Mouse (Mus musculus) cerebellum, adult 2 months (tissue): Measurements from ENCODE around the gene Zp3.
A peak's percentile ranks its signal among the peaks of the same experiment; 100 is the strongest.

Experiments
- CTCF ChIP-seq: fragments of 200-500 bp; IDR thresholded peaks from 2 replicates; pipeline ENCODE4 v1.5.1; 2011; ENCODE audit warnings: low read depth, mild to moderate bottlenecking, control low read depth, low read length, moderate library complexity, borderline replicate concordance; ENCODE audit not compliant: insufficient read depth
- POLR2A ChIP-seq: fragments of 200-500 bp; IDR thresholded peaks from 2 replicates; pipeline ENCODE4 v1.6.1; 2011; ENCODE audit warnings: low read length, control low read depth, borderline replicate concordance; ENCODE audit not compliant: insufficient read depth

DNA sequence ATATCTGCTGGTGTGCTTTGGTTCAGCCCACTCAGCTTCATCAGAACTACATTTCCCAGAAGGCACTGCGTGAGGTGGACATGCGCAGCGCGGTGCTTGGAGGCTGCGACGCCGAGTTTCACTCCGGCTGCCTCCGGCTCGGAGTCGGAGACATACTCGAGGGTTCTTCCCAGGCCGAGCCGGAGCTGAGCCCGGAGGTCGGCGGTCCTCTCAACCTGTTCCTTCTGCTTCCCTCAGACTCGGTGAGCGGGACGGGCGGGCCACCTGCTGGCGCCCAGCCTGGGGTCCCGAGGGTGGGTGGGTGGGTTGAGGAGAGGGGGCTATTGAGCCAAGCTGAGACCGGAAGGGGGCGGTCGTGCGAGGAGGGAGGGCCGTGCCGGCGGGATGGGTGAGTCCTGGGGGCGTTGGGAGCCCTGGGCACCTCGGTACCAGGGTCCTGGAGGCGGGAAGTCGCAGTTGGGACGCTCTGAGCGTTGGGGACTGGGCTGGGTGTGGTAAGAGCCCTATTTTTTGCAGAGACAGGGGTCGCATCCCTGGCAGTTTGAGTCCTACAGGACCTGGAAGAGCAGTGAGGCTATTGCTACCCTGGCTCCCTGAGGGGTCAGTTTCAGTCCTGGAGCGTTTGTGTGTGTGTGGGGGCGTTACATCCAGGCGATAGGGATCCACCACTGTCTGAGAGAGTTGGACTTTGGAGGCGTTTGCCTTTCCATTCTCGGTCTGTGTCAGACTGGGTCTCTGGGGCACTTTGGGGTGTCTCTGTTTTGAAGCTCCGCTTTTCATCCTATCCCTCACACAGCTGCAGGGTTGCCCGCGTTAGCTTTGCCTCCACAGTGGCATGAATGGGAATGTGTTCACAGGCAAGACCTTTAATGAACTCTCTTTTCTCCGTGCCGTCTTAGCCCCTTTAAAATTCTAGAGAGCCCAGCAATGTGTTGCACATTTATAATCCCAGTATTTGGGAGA, 15.1 kb downstream of the Zp3 start, which contains the start of gene Dtx2:
- peak; percentile 89 for TF ChIP-seq POLR2A
- no peak; the same call in 1 of the 2 replicates for TF ChIP-seq CTCF
